Mouse (Mus musculus) CD4-positive helper T cell, adult 2 months (primary cell): ENCODE results near the gene Akap11.
"Not testable (repeated sequence)": the region's sequence is repeated elsewhere in the genome, so short reads cannot be mapped to it uniquely, and the experiment has no call there.

Experiments
- DNase-seq: peaks from one replicate; pipeline ENCODE4 v3.0.0-alpha.2; 2012; ENCODE audit warnings: low read depth, missing footprints, low spot score

The Akap11 gene

DNA sequence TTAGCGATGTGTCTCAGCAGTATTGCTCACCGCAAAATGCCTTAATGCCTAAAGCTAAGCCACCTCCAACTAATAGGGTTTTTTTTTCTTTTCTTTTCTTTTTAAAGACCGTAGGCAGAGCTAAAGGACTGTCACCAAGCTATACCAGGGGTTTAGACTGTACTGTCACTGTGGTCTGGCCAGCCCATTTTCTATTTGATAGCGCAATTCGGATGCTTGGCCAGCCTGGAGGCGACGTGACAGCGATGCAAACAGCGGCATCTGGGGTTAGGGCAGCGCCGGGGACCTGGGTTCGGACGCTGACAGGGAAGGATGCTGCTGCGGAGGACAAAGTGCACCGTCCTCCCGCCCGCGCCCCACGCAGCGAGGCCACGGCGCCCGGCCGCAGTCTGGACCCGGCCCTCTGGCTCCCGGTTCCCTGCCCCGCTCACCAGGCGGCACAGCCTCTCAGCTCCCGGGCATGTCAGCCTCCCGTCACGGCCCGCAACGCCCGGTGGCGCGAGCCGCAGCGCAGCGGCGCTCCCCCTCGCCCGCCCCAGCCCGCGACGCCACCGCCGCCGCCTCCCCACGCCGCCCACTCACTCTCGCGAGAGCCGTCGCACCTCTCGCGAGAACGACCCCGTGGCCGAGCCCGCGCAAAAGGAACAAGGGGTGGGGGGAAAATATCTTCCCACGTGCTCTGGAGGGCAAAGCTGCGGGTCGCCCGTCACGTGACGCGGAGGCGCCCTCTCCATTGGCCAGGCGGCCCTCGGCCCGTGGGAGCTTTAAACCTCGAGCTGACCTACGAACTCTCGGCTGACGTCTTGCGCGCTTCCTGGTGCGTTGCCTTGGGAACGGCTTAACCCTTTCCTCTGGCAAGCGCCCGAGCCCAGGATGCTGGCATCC lies at the start of gene Akap11:
TSS of gene Akap11 (minus strand) at position 528 of the 885 bp plus-strand sequence.
- peak; percentile 98 for DNase-seq

DNA sequence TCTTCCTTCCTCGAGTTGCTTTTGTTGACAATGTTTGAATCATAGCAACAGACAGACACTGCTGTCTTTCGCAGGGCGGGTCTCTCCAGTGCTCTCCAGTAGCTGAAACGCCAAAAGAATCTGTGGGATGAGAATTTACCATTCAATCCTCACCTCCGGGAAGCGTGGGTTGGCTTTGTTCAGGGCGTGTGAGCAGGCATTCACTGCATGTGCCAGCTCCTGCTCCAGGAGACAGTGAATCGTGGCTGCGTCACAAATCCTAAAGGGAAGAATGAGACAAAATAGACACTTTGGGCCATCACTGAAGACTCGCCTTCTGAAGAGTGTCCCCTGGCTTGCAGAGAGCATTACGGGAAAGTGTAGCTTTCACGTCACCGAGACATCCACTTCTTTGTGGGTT lies 47.6 kb upstream of the Akap11 start:
- DNase-seq, result no peak

DNA sequence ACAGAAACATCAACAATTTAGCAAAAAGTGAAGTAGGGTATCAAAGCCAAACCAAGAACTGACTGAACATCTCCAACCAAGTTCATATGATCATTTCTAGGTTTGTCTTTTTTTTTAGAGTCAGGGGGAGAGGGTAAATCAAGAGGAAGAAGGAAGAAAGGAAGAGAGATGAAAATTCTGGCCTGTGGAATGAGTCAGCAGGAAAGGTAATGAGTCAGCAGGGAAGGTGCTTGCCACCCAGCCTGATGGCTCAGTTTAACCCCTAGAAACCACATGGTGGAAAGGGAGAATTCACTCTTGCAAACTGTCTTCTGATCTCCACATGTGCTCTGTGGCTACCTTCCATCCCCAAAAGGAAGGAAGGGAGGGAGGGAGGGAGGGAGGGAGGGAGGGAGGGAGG lies 46.6 kb upstream of the Akap11 start:
- DNase-seq, result no peak

DNA sequence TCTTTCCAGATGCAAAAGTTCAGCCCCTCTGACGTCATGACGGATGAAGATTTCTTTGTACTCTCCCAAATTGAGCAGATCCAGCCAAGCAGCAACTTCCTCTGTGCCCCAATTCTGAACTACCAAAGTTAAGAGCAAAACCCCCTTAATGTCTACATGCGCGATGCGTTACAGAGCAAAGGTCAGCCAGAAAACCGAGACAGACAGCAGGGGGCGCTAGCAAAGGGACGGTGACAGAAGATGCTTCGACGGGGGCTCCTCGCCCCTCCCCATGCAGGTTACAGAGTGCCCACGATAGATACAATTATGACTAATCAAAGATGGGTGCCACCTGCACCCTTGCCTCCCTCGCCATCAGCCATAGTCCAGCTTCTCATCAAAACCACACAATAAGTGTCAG lies 39.3 kb upstream of the Akap11 start:
- DNase-seq, result no peak

- no peak for DNase-seq
These were observed 31.8 kb upstream of the Akap11 start for GRCm38 (mm10) chr14:78568410-78568809.

DNA sequence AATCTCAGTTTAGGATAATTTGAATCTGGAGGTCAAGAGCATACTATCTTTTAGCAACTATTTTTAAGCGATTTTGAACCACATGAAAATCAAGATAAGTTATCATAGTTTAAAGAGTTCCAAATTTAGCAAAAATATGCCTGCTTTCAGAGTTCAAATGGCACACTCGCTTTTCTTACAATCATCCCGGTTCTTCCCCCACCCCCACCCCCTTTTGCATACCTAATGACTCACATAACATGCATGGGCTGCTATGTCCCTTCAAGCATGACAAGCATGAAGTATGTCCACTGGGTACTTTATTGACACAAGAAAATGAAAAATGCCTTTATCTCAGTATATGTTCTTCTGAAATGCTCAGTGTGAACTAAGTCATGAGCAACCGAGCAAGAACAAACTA lies 29.8 kb upstream of the Akap11 start:
- DNase-seq, result no peak

DNA sequence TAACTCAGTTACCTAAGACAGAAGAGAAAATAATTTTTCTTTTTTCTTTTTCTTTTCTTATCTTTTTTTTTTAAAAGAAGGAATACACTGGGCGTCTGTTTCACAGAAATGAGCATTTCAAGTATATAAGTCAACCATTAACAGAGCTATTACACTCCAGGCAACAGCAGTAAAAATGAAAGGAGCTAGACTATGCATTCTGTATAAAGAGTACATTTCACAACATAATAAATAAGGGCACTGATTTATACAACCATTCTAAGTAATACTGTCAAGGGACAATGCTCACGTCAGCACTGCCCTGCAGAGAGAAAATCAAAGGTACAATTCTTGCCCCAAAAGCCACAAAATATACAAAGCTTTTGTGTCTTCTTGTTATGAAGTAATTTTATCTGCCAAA lies 27.7 kb upstream of the Akap11 start:
- DNase-seq, result no peak

- DNase-seq, result no peak
These were observed 26.6 kb upstream of the Akap11 start for GRCm38 (mm10) chr14:78563211-78563610.

GRCm38 (mm10) chr14:78562121-78562520 lies 25.5 kb upstream of the Akap11 start:
- no peak for DNase-seq

GRCm38 (mm10) chr14:78559042-78559441 lies 22.4 kb upstream of the Akap11 start:
- DNase-seq, result peak; percentile 73

- not testable (repeated sequence) for DNase-seq
These were observed 18.2 kb upstream of the Akap11 start for GRCm38 (mm10) chr14:78554830-78555229.

DNA sequence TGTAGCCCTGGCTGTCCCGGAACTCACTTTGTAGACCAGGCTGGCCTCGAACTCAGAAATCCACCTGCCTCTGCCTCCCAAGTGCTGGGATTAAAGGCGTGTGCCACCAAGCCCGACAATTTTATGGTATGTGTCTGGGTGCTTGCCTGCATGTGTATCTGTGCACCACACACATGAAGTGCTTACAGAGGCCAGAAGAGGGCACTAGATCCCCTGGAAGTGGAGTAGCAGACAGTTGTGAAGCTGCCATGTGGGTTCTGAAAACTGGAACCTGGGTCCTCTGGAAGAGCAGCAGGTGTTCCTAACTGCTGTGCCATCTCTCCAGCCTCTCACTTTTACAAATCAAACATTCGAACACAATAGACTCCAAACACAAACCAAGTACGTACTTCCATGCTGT lies 17.1 kb upstream of the Akap11 start:
- no peak for DNase-seq

DNA sequence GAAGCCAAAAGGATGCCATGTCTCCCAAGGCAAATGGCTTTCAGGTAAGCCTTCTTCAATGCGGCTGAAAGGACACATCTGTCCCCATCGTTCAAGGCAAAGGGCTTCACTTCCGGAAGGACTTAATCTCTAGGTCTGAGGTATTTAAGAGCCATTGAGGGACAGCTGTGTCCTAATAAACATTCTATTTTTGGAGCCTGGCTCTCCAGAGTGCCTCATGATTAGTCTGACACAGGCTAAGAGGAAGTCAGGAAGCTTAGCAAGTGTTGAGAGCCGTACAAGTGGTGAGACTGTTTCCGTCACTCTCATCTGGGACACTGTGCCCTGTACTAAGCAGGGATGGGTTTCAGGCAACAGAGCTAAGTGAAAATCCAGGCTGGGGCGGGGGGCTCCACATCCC lies 12.2 kb upstream of the Akap11 start:
- no peak for DNase-seq

DNA sequence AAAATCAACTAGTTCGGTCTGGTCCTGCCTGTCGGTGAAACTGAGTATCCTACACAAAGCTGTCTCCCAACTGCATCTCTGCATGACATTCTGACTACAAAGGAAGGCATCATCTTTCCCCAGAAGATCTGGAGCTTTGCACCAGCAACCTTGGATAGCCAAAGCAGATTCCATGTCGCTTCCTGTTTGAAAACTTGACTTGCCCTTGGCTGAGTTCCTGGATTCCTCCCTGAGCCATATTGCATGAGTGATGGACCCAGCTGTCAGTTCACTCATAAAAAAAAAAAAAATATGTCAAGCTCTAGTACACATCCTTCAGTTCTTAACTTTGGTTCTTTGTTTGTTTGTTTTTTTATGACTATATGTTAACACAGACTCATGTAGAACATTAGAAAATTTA lies 4.7 kb upstream of the Akap11 start:
- DNase-seq, result no peak

DNA sequence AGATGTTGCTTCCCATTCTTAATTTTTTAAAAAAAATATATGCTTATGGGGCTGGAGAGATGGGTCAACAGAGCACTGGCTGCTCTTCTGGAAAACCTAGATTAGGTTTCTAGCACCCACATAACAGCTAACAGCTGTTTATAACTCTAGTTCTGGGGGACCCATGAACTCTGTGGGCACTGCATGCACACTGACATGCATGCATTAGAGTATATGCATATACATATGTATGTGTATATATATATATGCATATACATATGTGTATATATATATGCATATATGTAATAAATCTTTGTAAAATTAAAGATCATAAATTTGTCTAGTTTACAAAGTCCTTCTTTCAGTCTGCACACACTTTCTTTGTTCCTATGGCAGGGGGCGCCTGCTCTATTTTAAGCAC lies 3.2 kb upstream of the Akap11 start:
- no peak for DNase-seq

- DNase-seq, result no peak
These were observed 2.1 kb upstream of the Akap11 start for GRCm38 (mm10) chr14:78538572-78539320.

- peak; percentile 67 for DNase-seq
These were observed 943 bp upstream of the Akap11 start for GRCm38 (mm10) chr14:78537551-78537950.

GRCm38 (mm10) chr14:78535366-78535765 lies 1.2 kb downstream of the Akap11 start:
- DNase-seq, result no peak

DNA sequence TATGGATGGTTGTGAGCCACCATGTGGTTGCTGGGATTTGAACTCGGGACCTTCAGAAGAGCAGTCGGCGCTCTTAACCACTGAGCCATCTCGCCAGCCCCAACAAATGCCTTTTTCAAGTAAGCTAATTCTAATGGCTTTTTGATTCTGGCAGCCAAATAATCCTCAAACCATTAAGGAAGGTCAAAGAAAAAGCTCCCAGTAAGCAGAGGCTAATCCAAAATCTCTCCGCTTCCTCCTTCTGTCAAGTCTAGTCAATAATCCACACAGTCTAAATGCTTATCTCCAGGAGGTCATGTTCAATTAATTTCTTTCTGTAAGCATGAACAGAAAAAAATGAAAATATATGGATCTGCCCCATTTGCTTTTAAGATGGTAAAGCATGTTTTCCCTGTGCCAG lies 2.0 kb downstream of the Akap11 start:
- no peak for DNase-seq

DNA sequence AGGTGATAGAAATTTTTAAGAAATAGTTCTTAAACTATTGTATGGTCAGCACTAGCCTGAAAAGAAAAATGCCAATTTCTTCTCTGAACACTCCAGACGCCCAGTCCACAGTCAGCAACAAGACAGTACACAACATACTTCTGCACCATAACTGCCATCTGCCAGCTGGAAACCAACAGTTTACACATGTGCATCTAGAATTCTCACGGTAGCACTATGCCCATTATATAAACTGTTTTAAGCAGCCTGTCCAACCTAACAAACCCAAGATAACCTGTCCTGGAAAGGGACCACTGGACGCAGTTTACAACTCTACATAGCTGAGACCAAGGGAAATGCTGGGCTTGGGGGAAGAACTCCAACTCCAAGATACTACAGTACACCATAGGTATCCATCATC lies 2.9 kb downstream of the Akap11 start:
- no peak for DNase-seq

- DNase-seq, result no peak
These were observed 4.3 kb downstream of the Akap11 start for GRCm38 (mm10) chr14:78532345-78532744.

DNA sequence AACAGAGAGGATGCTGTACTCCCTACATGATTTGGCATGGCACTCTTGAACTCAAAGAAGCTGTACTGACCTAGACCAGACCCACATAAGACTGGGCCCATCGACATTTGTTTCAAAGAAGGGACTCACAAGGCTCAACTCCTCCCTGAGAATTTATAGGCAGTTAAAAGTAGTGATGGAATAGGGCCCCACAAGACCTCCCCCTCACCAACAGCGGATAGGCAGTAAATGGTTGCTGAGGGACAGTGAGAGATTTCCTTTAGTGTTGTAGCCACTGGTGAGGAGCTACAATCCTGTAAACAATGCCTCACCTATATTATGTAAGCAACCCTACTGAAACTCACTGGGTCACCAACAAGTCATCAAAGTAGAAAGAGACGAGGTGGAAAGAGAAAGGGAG lies 6.4 kb downstream of the Akap11 start:
- DNase-seq, result no peak
